Mouse (Mus musculus): Measurements from ENCODE around the gene Zfp318.

Gene Zfp318

GRCm38 (mm10) chr17:46383294-46384060, at the start of gene Zfp318:
TSS of gene Zfp318 (plus strand) at chr17:46383731.
- peak; percentile 98 for DNase-seq

GRCm38 (mm10) chr17:46336475-46336874, 47.1 kb upstream of the Zfp318 start:
- no peak for DNase-seq

GRCm38 (mm10) chr17:46341208-46341607, 42.3 kb upstream of the Zfp318 start:
- DNase-seq = no peak

- no peak for DNase-seq
These were observed 32.4 kb upstream of the Zfp318 start for GRCm38 (mm10) chr17:46351026-46351700.

GRCm38 (mm10) chr17:46371783-46372182, 11.7 kb upstream of the Zfp318 start:
- peak; percentile 23 for DNase-seq

GRCm38 (mm10) chr17:46378564-46378963, 5.0 kb upstream of the Zfp318 start:
- DNase-seq = no peak

- peak; percentile 21 for DNase-seq
These were observed 700 bp downstream of the Zfp318 start for GRCm38 (mm10) chr17:46384061-46384801.

- DNase-seq = no peak
These were observed 4.7 kb downstream of the Zfp318 start for GRCm38 (mm10) chr17:46388200-46388599.

- DNase-seq = peak; percentile 53
These were observed 9.5 kb downstream of the Zfp318 start for GRCm38 (mm10) chr17:46393012-46393411.

- no peak for DNase-seq
These were observed 11.1 kb downstream of the Zfp318 start for GRCm38 (mm10) chr17:46394631-46395030.

GRCm38 (mm10) chr17:46408478-46408877, 24.9 kb downstream of the Zfp318 start:
- DNase-seq = no peak

- DNase-seq = no peak
These were observed 35.1 kb downstream of the Zfp318 start for GRCm38 (mm10) chr17:46418628-46419027.

GRCm38 (mm10) chr17:46419717-46420116, 36.2 kb downstream of the Zfp318 start:
- no peak for DNase-seq

GRCm38 (mm10) chr17:46426496-46426895, 43.0 kb downstream of the Zfp318 start:
- DNase-seq = no peak

- DNase-seq = peak; percentile 32
These were observed 45.4 kb downstream of the Zfp318 start, which contains the start of gene Crip3 for GRCm38 (mm10) chr17:46428761-46429414. TSS of gene Crip3 (plus strand) at chr17:46428926.

GRCm38 (mm10) chr17:46433627-46434026, 50.1 kb downstream of the Zfp318 start:
- DNase-seq = peak; percentile 37

GRCm38 (mm10) chr17:46436672-46437366, 53.3 kb downstream of the Zfp318 start:
- no peak for DNase-seq

- no peak for DNase-seq
These were observed 54.9 kb downstream of the Zfp318 start, which contains the start of gene Slc22a7 for GRCm38 (mm10) chr17:46438298-46438873. TSS of gene Slc22a7 (minus strand) at chr17:46438457.

GRCm38 (mm10) chr17:46439176-46439575, 55.6 kb downstream of the Zfp318 start:
- no peak for DNase-seq

GRCm38 (mm10) chr17:46444839-46445579, 61.5 kb downstream of the Zfp318 start:
- no peak for DNase-seq

- no peak for DNase-seq
These were observed 62.7 kb downstream of the Zfp318 start for GRCm38 (mm10) chr17:46446264-46446663.
